Mouse (Mus musculus) hematopoietic stem cell, adult 5-6 weeks (primary cell): ENCODE data around the gene Trim30a. TPM values are rescaled to one million over a fixed set of nuclear protein-coding genes. Genes with fewer than 3 reads are reported as not detected.
"Not testable (repeated sequence)": the region's sequence is repeated elsewhere in the genome, so short reads cannot be mapped to it uniquely, and the experiment has no call there.

ENCODE experiments used
- ATAC-seq, 2 experiments: fragments of 125-278 bp in 1 of 2; replicated peaks in 1 of 2; 2 replicates each; pipeline ENCODE4 v1.8.0; 2016 to 2017; ENCODE audit warnings: inconsistent platforms in 2 of 2, mild to moderate bottlenecking in 2 of 2, moderate number of reproducible peaks in 2 of 2, low read depth in 1 of 2, moderate TSS enrichment in 1 of 2; ENCODE audit not compliant: low FRiP score in 2 of 2, poor library complexity in 2 of 2, severe bottlenecking in 2 of 2, insufficient read depth in 1 of 2, low TSS enrichment in 1 of 2
- total RNA-seq: library from RNA; stranded (forward); fragments of 172-1452, 232-1000 nt; gene quantifications from 2 replicates; pipeline ENCODE4 v1.2.3, GENCODE M21; 2017

Trim30a gene
- 57.1 and 71.2 TPM in 2 replicates for total RNA-seq

DNA sequence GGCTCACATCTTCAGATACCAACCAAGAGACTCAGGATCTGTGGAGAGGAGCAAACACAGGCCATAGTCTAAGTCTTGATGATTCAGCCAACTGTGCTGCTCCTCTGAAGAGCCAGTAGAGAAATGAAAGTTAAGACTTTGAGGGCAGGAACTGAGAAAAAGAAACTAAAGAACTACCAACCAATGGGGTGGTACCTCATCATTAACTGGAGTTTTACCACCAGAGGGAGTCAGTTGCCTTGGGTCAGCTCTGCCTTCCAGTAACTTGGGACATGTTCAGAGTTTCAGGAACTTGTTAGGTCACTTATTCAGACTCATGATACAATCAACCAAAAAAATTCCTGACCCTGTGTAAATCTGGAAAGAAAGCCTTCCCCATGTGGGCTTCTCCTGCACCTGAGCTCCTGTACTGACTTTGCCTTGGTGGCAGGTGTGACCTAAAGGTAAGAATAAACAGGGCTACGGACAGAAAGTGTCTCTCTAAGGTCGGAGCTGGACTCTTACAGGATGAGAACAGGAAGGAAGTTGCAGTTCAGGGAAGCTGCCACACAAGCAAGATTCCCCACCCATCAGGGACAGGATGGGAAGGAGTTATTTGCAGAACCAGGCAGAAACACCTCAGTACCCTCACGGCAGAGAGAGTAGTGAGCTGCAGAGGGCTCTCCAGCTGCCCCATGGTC lies at the start of gene Trim30a:
TSS of gene Trim30a (minus strand) at position 129 of the 680 bp plus-strand sequence.
- ATAC-seq, result peak; percentile 99 to 100

DNA sequence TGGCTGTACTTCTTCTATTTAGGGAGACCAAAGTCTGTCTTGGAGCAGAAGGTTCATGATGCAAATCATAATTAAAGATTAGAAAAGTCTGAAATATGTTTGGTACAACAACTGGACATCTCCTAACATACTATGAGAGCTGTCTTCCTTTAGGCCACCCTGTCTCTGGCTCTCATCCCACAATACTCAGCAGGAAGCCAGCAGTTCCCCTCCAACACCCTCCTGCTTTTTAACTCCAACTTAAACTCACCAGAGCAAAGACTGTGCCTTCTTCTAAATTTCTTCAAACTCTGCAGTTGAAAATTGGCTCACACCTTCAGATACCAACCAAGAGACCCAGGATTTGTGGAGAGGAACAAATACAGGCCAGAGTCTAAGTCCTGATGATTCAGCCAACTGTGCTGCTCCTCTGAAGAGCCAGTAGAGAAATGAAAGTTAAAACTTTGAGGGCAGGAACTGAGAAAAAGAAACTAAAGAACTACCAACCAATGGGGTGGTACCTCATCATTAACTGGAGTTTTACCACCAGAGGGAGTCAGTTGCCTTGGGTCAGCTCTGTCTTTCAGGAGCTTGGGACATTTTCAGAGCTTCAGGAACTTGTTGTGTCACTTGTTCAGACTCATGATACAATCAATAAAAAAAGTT lies 42.5 kb upstream of the Trim30a start, which contains the start of gene Trim30d:
TSS of gene Trim30d (minus strand) at position 429 of the 645 bp plus-strand sequence.
- ATAC-seq, result peak; percentile 100

DNA sequence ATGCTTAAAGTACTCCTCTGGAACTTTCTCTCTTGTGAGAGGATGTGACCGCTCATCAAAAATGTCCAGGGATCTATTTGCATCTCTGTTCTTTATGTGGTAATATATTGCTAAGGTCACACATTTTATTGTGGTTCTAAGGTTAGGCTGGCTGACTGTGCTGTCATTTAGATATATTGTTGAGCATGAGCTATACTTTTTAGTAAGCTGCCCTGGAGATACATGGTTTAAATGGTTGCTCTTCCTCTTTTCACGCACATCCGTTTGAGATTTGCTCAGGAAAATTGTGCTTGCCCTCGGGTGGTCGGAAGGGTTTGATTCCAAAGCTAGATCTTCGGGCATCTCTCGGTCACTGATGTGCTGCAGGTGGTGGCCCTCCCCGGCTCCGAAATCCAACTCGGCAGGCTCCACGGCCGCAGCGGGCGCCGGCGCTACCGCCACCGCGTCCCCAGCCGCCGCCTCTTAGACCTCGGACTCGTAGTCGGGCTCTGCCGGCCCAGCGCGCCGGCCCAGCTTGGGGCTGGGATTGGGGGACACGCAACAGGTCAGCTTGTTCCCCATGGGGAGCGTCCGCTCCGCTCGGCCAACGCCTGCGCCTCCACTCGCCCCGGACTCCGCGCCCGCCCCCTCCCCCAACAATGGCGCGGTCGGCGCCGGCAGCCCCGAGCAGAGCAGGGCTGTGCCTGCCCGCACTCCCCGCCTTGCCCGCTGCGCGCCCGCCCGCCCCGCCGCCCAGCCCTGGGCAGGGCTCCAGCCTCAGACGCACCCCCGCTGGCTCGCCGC lies 36.8 kb upstream of the Trim30a start:
- no peak for ATAC-seq

DNA sequence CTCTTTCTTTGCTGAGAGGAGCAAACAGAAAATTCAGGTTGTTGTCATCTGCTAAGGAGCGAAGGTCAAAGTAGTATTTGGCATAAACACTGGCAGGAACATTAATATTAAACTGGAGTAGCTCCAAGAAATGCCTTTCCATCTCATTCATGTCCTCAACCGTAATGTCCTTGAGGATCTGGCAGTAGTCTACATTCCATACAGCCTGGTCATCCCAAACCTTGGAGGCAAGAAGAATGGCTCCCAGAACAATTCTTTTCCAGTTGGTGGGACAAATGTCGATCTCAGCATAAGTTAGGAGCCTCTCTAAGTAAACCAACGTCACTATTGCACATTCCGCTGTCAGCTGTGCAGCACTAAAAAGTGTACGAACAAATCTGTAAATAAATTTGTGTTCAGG lies 36.2 kb upstream of the Trim30a start:
- not testable (repeated sequence) for ATAC-seq

DNA sequence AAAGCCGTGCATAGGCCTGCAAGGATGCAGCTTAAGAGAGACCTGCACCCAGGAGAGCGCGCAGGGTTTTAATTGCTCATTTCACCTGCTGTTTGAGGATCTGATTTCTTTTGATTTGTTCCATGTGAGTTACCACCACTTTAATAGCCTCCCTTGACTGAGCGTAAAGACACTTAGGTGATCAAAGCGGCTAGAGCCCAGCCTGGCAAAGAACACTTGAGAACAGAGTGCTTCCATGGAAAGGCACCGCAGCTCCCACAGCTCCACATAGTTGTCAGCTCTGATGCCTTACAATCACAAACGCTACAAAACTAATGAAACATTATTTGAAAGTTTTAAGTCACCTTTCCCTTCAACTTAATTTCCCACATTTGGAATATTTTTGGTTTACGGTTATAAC lies 34.5 kb upstream of the Trim30a start:
- ATAC-seq, result not testable (repeated sequence)

DNA sequence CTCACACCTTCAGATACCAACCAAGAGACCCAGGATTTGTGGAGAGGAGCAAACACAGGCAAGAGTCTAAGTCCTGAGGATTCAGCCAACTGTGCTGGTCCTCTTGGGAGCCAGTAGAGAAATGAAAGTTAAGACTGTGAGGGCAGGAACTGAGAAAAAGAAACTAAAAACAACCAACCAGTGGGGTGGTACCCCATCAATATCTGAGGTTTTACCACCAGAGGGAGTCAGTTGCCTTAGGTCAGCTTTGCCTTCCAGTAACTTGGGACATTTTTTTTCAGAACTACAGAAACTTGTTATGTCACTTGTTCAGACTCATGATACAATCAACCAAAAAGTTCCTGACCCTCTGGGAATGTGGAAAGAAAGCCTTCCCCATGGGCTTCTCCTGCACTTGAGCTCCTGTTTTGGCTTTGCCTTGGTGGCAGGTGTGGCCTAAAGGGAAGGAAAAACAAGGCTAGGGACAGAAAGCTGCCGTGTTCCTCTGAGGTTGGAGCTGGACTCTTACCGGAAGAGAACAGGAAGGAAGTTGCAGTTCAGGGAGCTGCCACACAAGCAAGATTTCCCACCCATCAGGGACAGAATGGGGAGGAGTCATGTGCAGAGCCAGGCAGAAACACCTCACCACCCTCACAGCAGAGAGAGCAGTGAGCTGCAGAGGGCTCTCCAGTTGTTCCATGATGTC lies 18.9 kb downstream of the Trim30a start:
- ATAC-seq, result peak; percentile 95

DNA sequence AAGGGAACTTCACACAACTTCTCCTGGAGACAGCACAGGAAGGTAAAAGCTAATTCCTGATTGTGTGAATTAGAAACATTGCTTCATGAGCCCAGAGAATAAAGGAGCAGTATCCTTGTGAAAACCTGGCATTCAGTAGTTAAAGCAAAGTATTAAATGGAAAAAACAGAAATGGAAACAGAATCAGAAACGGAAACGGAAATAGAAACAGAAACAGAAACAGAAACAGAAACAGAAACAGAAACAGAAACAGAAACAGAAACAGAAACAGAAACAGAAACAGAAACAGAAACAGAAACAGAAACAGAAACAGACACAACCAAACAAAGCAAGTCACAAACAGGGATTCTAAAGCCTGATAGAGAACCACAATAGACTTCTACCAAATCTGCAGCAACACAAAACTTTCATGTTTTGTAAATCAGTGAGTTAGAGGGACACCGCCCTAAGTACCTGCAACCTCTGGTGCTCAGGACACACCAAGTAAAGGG lies 60.5 kb downstream of the Trim30a start:
- ATAC-seq, result no peak

DNA sequence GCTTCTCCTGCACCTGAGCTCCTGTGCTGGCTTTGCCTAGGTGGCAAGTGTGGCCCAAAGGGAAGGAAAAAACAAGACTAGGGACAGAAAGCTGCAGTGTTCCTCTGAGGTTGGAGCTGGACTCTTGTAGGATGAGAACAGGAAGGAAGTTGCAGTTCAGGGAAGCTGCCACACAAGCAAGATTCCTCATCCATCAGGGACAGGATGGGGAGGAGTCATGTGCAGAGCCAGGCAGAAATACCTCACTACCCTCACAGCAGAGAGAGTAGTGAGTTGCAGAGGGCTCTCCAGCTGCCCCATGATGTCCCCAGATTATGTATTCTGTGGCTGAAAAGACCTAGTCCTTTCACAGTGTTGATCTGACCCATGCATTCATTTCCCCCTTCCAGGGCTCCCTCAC lies 63.9 kb downstream of the Trim30a start:
- ATAC-seq, result peak; percentile 23 to 46

DNA sequence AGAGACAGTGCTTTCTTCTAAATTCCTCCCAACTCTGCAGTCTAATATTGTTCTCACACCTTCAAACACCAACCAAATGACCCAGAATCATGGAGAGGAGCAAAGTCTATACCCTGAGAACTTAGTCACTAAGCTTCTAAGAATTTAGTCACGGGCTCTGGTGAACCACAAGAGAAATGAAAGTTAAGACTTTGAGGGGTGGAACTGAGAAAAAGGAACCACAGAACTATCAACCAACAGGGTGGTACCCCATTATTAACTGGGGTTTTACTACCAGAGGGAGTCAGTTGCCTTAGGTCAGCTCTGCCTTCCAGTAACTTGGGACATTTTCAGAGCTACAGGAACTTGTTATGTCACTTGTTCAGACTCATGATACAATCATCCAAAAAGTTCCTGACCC lies 64.3 kb downstream of the Trim30a start, which contains the start of gene Trim30c:
TSS of gene Trim30c (minus strand) at position 140 of the 400 bp plus-strand sequence.
- ATAC-seq, result peak; percentile 62 to 71

DNA sequence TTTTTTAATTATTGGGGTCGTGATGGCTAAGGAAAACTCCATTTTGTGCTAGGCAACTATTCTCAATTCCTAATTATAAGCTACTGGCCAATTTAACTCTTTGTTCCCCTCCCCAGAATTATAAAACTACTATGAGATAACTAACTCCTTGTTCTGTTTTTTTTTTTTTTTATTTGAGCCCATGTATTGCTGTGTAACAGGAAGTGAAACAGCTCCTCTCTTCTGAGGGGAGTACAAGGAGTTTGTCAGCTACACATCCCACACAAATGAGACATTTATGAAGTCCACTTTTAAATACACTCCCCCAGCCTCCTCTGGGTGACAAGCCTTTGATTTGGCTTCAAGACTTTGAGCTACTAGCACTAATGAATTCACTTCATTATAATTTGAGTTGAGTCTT lies 66.5 kb downstream of the Trim30a start:
- ATAC-seq, result no peak

DNA sequence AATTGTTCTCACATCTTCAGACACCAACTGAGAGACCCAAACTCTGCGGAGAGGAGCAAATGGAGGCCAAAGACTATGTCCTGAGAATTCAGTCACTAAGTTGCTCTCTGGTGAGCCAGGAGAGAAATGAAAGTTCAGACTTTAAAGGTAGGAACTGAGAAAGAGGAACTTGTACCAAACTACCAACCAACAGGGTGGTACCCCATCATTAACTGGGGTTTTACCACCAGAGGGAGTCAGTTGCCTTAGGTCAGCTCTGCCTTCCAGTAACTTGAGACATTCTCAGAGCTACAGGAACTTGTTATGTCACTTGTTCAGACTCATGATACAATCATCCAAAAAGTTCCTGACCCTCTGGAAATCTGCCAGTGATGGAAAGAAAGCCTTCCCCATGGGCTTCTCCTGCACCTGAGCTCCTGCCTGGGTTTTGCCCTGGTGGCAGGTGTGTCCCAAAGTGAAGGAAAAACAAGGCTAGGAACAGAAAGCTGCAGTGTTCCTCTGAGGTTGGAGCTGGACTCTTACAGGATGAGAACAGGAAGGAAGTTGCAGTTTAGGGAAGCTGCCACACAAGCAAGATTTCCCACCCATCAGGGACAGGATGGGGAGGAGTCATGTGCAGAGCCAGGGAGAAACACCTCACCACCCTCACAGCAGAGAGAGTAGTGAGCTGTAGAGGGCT lies 95.1 kb downstream of the Trim30a start, which contains the start of gene Trim30b:
TSS of gene Trim30b (minus strand) at position 149 of the 679 bp plus-strand sequence.
- peak; percentile 91 to 97 for ATAC-seq

DNA sequence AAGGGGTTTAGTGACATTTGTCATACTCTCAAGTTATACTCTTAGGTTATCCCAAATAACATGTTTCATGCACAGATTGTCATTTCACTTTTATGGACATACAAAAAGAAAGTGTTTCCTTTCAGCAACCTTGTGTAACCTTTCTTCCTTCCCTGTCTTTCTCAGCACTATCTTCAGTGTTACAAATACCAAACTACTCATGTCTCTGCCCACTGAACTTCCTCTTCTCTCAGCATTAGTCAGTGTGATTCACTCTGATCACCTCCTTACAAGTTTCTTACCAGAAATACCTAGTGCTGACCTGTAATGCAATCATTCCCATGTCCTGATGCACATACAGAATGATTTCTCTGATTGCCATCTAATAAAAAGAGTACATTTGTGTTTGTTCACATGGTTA lies 98.7 kb downstream of the Trim30a start:
- ATAC-seq, result no peak

Other genes with a start within 250 kb of the Trim30a start
- 9.3 and 16.7 TPM in 2 replicates for gene Trim6, start 246.4 kb downstream of the Trim30a start, total RNA-seq
- 49.1 and 62.5 TPM in 2 replicates for gene Trim34a, start 220.7 kb downstream of the Trim30a start, total RNA-seq
- 13.5 and 21.6 TPM in 2 replicates for gene Trim5, start 177.1 kb downstream of the Trim30a start, total RNA-seq
- 124 and 139 TPM in 2 replicates for gene Trim12a, start 149.7 kb downstream of the Trim30a start, total RNA-seq
- gene Trim34b, start 135.7 kb downstream of the Trim30a start, total RNA-seq, result 0.63 and 1.0 TPM in 2 replicates
- 48.6 and 57.0 TPM in 2 replicates for gene Trim12c, start 111.8 kb downstream of the Trim30a start, total RNA-seq
- 9.2 and 19.9 TPM in 2 replicates for gene Trim30b, start 95.3 kb downstream of the Trim30a start, total RNA-seq
- gene Trim30c, start 64.4 kb downstream of the Trim30a start, total RNA-seq, result 2.8 and 5.3 TPM in 2 replicates
- 30.3 and 43.8 TPM in 2 replicates for gene Trim30d, start 42.7 kb upstream of the Trim30a start, total RNA-seq
- gene Olfr651, start 84.9 kb upstream of the Trim30a start, total RNA-seq, result not detected in 2 replicates
- gene Olfr652, start 95.7 kb upstream of the Trim30a start, total RNA-seq, result not detected in 2 replicates
- not detected in 2 replicates for gene Olfr653, start 112.1 kb upstream of the Trim30a start, total RNA-seq
- gene Olfr654, start 121.8 kb upstream of the Trim30a start, total RNA-seq, result not detected in 2 replicates
- gene Olfr655, start 136.6 kb upstream of the Trim30a start, total RNA-seq, result not detected in 2 replicates
- not detected in 2 replicates for gene Olfr656, start 148.8 kb upstream of the Trim30a start, total RNA-seq
- not detected in 2 replicates for gene Olfr657, start 159.6 kb upstream of the Trim30a start, total RNA-seq
- 0.45 and 0.81 TPM in 2 replicates for gene Olfr658, start 182.1 kb upstream of the Trim30a start, total RNA-seq
- not detected in 2 replicates for gene Olfr659, start 201.6 kb upstream of the Trim30a start, total RNA-seq
- not detected in 2 replicates for gene Olfr661, start 221.3 kb upstream of the Trim30a start, total RNA-seq